Mouse (Mus musculus) heart, embryonic 11.5 days (tissue): ENCODE data around the gene Nubpl. TPM values are rescaled to one million over a fixed set of nuclear protein-coding genes. Genes with fewer than 3 reads are reported as not detected.
A peak's percentile ranks its signal among the peaks of the same experiment; 100 is the strongest.

Experiments
- ATAC-seq: fragments of 200-750 bp; cut with Nextera tagmentation; replicated peaks from 2 replicates; pipeline ENCODE4 v1.8.0; 2017; ENCODE audit warnings: moderate library complexity; ENCODE audit not compliant: insufficient number of reproducible peaks, low FRiP score, low TSS enrichment
- H3K27ac ChIP-seq: fragments of 300-500 bp; sonication (generic); 2 replicates; pipeline ENCODE4 v1.5.1; 2014; ENCODE audit warnings: mild to moderate bottlenecking, low read depth, low read length
- H3K27me3 ChIP-seq: fragments of 300-500 bp; sonication (generic); 2 replicates; pipeline ENCODE4 v1.6.1; 2014; ENCODE audit warnings: mild to moderate bottlenecking, low read length, mixed read lengths; ENCODE audit not compliant: control insufficient read depth, insufficient read depth
- H3K36me3 ChIP-seq: fragments of 300-500 bp; sonication (generic); 2 replicates; pipeline ENCODE4 v1.6.1; 2014; ENCODE audit warnings: mild to moderate bottlenecking, low read length, moderate library complexity, mixed read lengths; ENCODE audit not compliant: control insufficient read depth, insufficient read depth
- H3K4me1 ChIP-seq: fragments of 300-500 bp; sonication (generic); 2 replicates; pipeline ENCODE4 v1.6.1; 2014; ENCODE audit warnings: low read length; ENCODE audit not compliant: control insufficient read depth, insufficient read depth
- H3K4me2 ChIP-seq: fragments of 300-500 bp; sonication (generic); 2 replicates; pipeline ENCODE4 v1.6.1; 2014; ENCODE audit warnings: mild to moderate bottlenecking, moderate library complexity
- H3K4me3 ChIP-seq: fragments of 300-500 bp; sonication (generic); 2 replicates; pipeline ENCODE4 v1.5.1; 2014; ENCODE audit warnings: low read depth, low read length
- H3K9ac ChIP-seq: fragments of 300-500 bp; sonication (generic); 2 replicates; pipeline ENCODE4 v1.6.1; 2014; ENCODE audit warnings: mild to moderate bottlenecking, low read depth, low read length, moderate library complexity
- H3K9me3 ChIP-seq: fragments of 300-500 bp; sonication (generic); replicated peaks from 2 replicates; pipeline ENCODE4 v1.6.1; 2016; ENCODE audit warnings: low read length; ENCODE audit not compliant: control insufficient read depth
- WGBS: fragments of 180-500 bp; shearing (Covaris S2); extraction: QIAGEN DNeasy Blood & Tissue Kit; methylation state at CpG from one replicate; pipeline ENCODE4 v1.1.7; 2014; ENCODE audit not compliant: insufficient replicate concordance; 5-methylcytosine and 5-hydroxymethylcytosine counted together
- polyA plus RNA-seq: library from polyadenylated mRNA; unstranded; fragments of >200 nt; fragmentation: Nextera tagmentation; extraction: Ambion mirVana; gene quantifications from 2 replicates; pipeline ENCODE4 v1.2.1, GENCODE M21; 2014

Gene Nubpl
- polyA plus RNA-seq, 1 experiment from 2014 or later, result 10.9 TPM

DNA sequence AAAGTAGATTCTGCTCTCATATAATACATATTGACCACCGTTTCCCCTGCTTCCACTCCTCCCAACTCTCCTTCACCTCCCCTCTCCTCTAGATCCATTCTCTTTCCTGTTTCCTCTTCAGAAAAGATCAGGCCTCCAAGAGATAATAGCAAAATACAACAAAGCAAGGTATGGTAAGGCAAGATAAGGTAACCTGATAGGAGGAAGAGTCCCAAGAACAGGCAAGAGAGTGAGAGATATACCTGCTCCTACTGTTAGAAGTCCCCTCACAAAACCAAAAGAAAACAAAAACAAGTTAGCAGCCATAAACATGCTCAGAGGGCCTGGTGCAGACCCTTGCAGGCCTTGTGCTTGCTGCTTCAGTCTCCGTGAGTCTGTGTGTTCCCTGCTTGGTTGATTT, 49.1 kb downstream of the Nubpl start:
- H3K4me1 ChIP-seq, result no peaks in the 10 kb centered on the region
- no peak overlapping the region for H3K27ac ChIP-seq
- no peaks in the 10 kb centered on the region for H3K9me3 ChIP-seq
- H3K27me3 ChIP-seq, result no peaks in the 10 kb centered on the region
- no peak for ATAC-seq
- no peaks in the 10 kb centered on the region for H3K36me3 ChIP-seq
- 56% methylated on average over 2 of the region's 2 CpGs for WGBS
- no peak overlapping the region for H3K4me2 ChIP-seq
- H3K4me3 ChIP-seq, result no peak overlapping the region
- no peak overlapping the region for H3K9ac ChIP-seq

DNA sequence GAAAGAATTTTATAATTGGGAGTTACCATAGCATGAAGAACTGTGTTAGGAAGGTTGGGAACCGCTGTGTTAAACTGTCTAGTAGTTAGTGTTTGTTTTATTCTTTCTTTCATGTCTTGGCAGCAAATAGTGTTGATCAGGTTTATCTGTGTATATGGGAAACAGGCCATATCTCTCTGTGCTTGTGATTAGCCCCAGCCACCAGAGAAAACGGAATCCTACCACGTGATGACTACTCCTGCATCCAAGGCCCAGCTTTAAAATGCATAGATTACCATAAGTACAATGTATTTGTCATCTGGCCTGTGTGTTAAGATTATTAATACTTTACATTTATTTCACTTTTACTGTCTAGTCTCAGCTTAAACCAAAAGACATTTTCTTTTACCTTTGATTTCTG, 51.9 kb downstream of the Nubpl start:
- Histone ChIP-seq H3K4me2 (no peak overlapping the region), H3K9me3 (no peaks in the 10 kb centered on the region), H3K4me3 (no peak overlapping the region), H3K27me3 (no peaks in the 10 kb centered on the region), H3K9ac (no peak overlapping the region), H3K4me1 (no peaks in the 10 kb centered on the region), H3K27ac (no peak overlapping the region), H3K36me3 (no peaks in the 10 kb centered on the region)
- ATAC-seq, result no peak
- WGBS, result 53% methylated on average over 3 of the region's 3 CpGs

DNA sequence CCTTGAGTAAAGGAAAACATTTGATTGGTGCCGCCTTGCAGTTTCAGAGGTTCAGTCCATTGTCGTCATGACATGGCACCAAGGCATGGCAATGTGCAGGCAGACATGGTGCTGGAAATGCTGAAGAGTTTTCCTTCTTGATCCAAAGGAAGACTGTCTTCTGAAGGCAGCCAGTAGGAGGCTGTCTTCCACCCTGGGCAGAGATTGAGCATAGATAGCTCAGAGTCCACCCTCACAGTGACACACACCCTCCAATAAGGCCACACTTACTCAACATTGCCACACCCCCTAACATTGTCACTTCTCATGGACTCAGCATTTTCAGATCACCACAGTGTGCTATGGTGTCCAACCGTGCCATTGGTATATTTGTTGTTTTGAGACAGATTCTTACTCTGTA, 54.5 kb downstream of the Nubpl start:
- H3K36me3 ChIP-seq, result no peaks in the 10 kb centered on the region
- H3K4me1 ChIP-seq, result no peaks in the 10 kb centered on the region
- ATAC-seq, result no peak
- H3K27ac ChIP-seq, result no peak overlapping the region
- no peaks in the 10 kb centered on the region for H3K9me3 ChIP-seq
- H3K9ac ChIP-seq, result no peak overlapping the region
- H3K27me3 ChIP-seq, result no peaks in the 10 kb centered on the region
- WGBS, result 90% methylated on average over 3 of the region's 3 CpGs
- no peak overlapping the region for H3K4me3 ChIP-seq
- H3K4me2 ChIP-seq, result no peak overlapping the region

DNA sequence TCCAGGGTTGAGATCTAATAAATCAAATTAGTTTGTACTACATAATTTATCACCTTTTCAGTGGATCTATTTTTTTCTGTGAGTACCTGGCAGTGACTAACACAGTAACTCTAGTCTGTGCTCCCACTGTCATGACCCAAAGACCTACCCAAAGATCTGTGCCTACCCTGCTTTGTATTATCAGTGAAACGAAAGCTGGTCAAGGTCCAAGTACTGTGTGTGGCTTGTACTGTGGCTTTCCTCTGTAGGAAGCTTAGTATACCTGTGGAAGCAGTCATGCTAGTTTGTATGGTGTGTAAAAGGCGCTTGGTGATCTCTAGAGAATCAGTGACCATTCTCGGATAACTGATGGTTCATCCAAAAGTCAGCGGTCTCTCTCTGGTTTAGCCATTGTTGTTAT, 57.4 kb downstream of the Nubpl start:
- no peak for ATAC-seq
- WGBS, result 93% methylated on average over 4 of the region's 4 CpGs

DNA sequence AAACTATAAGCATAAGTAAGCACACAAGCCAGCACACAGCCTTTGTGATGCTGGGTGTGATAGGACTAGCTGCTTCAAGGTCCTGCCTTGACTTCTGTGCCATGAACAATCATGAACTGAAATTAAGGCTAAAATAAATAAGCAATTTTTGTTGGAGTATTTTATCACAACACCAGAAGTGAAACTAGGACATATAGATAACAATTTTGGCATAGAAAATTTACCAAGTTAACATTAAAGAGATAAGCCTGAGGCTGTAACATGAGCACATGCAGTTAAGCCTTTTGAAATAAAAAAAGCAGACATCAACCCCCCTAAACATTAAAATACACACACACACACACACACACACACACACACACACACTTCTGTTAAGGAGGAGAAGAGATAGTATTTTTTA, 66.9 kb downstream of the Nubpl start:
- 0 out of 2 replicates have a peak, but pooled peaks cover 2% of the 10 kb centered on the region for H3K9me3 ChIP-seq
- no peaks in the 10 kb centered on the region for H3K36me3 ChIP-seq
- no peaks in the 10 kb centered on the region for H3K27me3 ChIP-seq
- no peak overlapping the region for H3K27ac ChIP-seq
- no peak overlapping the region for H3K4me2 ChIP-seq
- H3K4me3 ChIP-seq, result no peak overlapping the region
- no peak for ATAC-seq
- no peaks in the 10 kb centered on the region for H3K4me1 ChIP-seq
- no peak overlapping the region for H3K9ac ChIP-seq

More for the DNA sequence above, 57.4 kb downstream of the Nubpl start:
- Histone ChIP-seq H3K27me3 (no peaks in the 10 kb centered on the region), H3K4me3 (no peak overlapping the region), H3K27ac (no peak overlapping the region), H3K36me3 (no peaks in the 10 kb centered on the region), H3K4me2 (no peak overlapping the region), H3K4me1 (no peaks in the 10 kb centered on the region), H3K9me3 (no peaks in the 10 kb centered on the region), H3K9ac (no peak overlapping the region)

DNA sequence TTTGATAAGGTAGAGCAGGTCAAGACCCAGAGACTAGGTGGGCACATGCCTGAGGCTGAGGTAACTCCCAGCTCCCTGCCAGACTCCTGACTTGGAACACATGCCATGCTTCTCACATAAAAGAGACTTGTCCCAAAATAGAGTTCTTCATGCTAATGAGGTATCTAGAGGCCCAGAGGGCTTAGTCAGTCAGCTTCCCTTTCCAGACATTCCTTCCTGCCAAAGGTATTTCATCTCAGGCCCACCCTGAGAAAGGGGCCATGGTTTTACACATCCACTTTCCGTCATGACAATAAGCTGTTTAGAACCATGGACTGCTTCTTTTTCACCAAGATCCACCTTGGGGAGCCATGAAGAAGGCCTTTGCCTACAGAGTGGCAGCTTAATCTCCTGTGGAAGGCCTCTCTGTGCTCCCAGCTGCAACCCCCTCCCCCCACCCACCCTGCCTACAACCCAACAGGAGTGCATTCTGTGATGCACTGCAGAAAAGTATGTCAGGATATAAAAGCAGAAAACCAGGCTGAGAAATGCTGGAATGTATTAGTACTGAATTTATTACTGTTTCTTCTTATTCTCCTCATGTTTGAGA, 88.8 kb downstream of the Nubpl start:
- no peak overlapping the region for H3K9ac ChIP-seq
- no peaks in the 10 kb centered on the region for H3K36me3 ChIP-seq
- H3K27me3 ChIP-seq, result no peaks in the 10 kb centered on the region
- peak overlapping the region; percentile 41; the same call in 1 of the 2 replicates for H3K27ac ChIP-seq
- H3K9me3 ChIP-seq, result no peaks in the 10 kb centered on the region
- no peak for ATAC-seq
- no peak overlapping the region for H3K4me3 ChIP-seq
- H3K4me1 ChIP-seq, result peaks cover 4% of the 10 kb centered on the region; the same call in 1 of the 2 replicates
- H3K4me2 ChIP-seq, result no peak overlapping the region
- 39% methylated on average over 1 of the region's 1 CpGs for WGBS

DNA sequence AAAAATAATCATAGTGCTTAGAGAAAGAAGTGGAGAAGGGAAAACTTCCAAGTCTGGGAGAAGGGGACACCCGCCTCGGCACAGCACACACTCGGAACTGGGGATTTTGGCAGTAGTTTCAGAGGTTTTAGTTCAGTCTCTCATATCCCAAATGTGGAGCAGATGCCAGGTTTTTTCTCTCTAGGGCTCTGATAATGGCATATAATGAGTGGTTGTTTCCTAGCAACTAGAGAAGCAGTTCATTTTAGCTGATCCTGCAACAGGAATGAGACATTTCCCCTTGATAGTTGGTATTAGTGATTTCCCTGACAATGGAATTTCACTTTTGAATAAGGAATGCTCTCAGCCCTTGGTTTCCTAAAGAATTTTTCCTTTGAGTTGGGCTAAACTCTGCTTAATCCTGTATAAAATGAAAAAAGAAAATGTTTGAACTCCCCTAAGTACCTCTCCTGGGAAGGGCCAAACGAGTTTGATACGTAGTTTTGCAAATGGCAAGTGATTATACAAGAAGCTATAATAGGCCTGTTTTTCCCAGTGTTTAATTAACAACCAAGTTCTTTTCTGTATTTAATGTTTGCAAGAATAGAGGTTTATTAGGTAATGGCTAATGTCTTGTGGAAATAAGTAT, 89.5 kb downstream of the Nubpl start:
- Histone ChIP-seq H3K9ac (no peak overlapping the region), H3K4me2 (no peak overlapping the region), H3K9me3 (no peaks in the 10 kb centered on the region), H3K27me3 (no peaks in the 10 kb centered on the region), H3K36me3 (no peaks in the 10 kb centered on the region), H3K4me1 (peaks cover 4% of the 10 kb centered on the region; the same call in 1 of the 2 replicates), H3K27ac (no peak overlapping the region), H3K4me3 (no peak overlapping the region)
- no peak for ATAC-seq
- 69% methylated on average over 5 of the region's 5 CpGs for WGBS

DNA sequence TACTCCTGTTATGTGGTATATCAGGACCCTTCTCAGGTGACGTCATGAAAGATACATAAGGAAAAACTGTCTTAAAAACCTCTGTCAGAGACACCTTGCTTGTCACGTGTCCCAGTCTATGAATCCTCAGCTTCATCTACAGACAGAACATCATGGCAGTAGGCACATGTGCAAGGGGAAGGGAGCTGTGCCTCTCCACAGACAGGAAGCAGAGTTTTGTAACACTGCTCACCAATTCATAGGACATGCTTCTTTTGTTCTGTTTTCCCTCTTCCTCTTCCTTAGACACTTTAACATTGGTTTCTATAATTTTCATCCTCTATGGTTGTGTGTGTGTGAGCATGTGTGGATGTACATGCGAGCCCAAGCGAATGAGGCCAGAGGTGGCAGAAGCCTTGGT, 100.9 kb downstream of the Nubpl start:
- Histone ChIP-seq H3K4me2 (no peak overlapping the region), H3K27ac (no peak overlapping the region), H3K27me3 (no peaks in the 10 kb centered on the region), H3K4me3 (no peak overlapping the region), H3K9me3 (no peaks in the 10 kb centered on the region), H3K9ac (no peak overlapping the region), H3K36me3 (no peaks in the 10 kb centered on the region), H3K4me1 (no peaks in the 10 kb centered on the region)
- WGBS, result 84% methylated on average over 4 of the region's 4 CpGs
- ATAC-seq, result no peak

DNA sequence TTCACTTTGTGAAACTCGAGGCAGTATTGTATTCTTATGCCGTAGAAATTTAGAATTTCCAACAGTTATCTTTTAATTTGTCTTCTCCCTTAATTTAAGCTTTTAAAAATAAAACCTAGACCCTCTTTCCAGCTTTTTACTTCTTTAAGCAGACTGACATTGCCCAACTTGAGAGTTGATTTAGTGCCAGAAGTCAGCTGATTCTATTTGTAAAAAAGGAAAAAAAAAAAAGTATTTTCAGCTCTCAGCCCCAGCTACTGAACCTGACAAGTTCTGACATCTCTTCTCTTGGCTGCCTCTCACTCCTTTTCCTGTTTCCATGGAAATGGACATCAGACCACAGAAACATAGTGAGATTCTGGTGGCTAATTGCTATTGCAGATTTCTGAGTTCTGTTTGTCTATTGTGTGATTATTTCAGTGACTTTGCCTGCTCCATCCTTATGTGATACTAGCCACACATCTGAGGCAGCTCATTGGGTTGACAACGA, 111.6 kb downstream of the Nubpl start:
- H3K4me2 ChIP-seq, result no peak overlapping the region
- H3K9me3 ChIP-seq, result no peaks in the 10 kb centered on the region
- no peaks in the 10 kb centered on the region for H3K4me1 ChIP-seq
- no peak overlapping the region for H3K27ac ChIP-seq
- no peaks in the 10 kb centered on the region for H3K36me3 ChIP-seq
- 68% methylated on average over 3 of the region's 3 CpGs for WGBS
- no peak for ATAC-seq
- no peak overlapping the region for H3K9ac ChIP-seq
- no peaks in the 10 kb centered on the region for H3K27me3 ChIP-seq
- H3K4me3 ChIP-seq, result no peak overlapping the region
